In genomic region chr9:86682844-86683243, GRCm38 (mm10) we compare ENCODE assay signal across 14 mouse cellular contexts. TPM values are rescaled to one million over a fixed set of nuclear protein-coding genes. Genes with fewer than 3 reads are reported as not detected.
DNase-seq lines count a peak whose midpoint lies in the region; ATAC-seq lines count a peak whose summit lies in the region.
"Had no signal": no experiment of that assay in that cellular context is flagged by ENCODE, and none has a peak within 500 bp of the region (broad histone marks: within the 10 kb centered on the region; RNA-seq: fewer than 3 reads in every experiment).

No protein-coding gene starts in this region.

- no peak overlapping the region for H3K9ac ChIP-seq in heart, embryonic 13.5 days
- H3K9ac ChIP-seq in midbrain, embryonic 14.5 days (replicated peaks; ENCODE audit: low read length): no peak overlapping the region
- H3K9ac ChIP-seq: embryonic facial prominence, embryonic 12.5 days had no signal

- H3K27me3 ChIP-seq in heart, embryonic 13.5 days (replicated peaks): no peaks in the 10 kb centered on the region
- H3K27me3 ChIP-seq in midbrain, embryonic 14.5 days (ENCODE audit: control insufficient read depth, insufficient read depth, low read length): no peaks in the 10 kb centered on the region
- no peaks in the 10 kb centered on the region for H3K27me3 ChIP-seq in midbrain, embryonic 10.5 days (ENCODE audit: low read depth, poor library complexity, severe bottlenecking)
- H3K27me3 ChIP-seq: CH12.LX; embryonic facial prominence, embryonic 12.5 days; Patski had no signal

- H3K4me2 ChIP-seq in heart, embryonic 13.5 days: no peak overlapping the region
- H3K4me2 ChIP-seq in midbrain, embryonic 14.5 days (ENCODE audit: low read length): no peak overlapping the region
- H3K4me2 ChIP-seq: embryonic facial prominence, embryonic 12.5 days had no signal

- no peak for DNase-seq in heart, adult 9 months (ENCODE audit: low spot score in 2 of 2)
- peak; percentile 17 for DNase-seq in midbrain, embryonic 14.5 days
- DNase-seq in midbrain, embryonic 10.5 days (ENCODE audit: low spot score): no peak
- DNase-seq in forelimb bud, embryonic 11.5 days (ENCODE audit: low read depth, low spot score): peak; percentile 39
- DNase-seq in mesoderm, embryonic 11.5 days (ENCODE audit: low read depth, low spot score): peak; percentile 34
- no peak for DNase-seq in layer of hippocampus, postnatal 14 days (ENCODE audit: low spot score in 2 of 2)
- DNase-seq: cerebellum, adult 9-11 months; heart, adult 18-20 months; lung, adult 18-20 months; spleen, adult 18-20 months had no signal

- H3K27ac ChIP-seq in heart, embryonic 13.5 days (replicated peaks): 0 out of 2 replicates have a peak overlapping the region, but pooled peaks have one; percentile 5
- no peak overlapping the region for H3K27ac ChIP-seq in midbrain, embryonic 14.5 days (replicated peaks; ENCODE audit: low read depth, low read length)
- H3K27ac ChIP-seq in midbrain, embryonic 10.5 days (replicated peaks): no peak overlapping the region
- H3K27ac ChIP-seq: embryonic facial prominence, embryonic 12.5 days had no signal

- WGBS in heart, embryonic 13.5 days: 60% methylated on average over 6 of the region's 6 CpGs
- 55% methylated on average over 6 of the region's 6 CpGs for WGBS in midbrain, embryonic 14.5 days
- 82% methylated on average over 6 of the region's 6 CpGs for WGBS in midbrain, embryonic 10.5 days

- no peak overlapping the region for H3K4me3 ChIP-seq in heart, embryonic 13.5 days
- H3K4me3 ChIP-seq in midbrain, embryonic 14.5 days (replicated peaks; ENCODE audit: low read depth, low read length): no peak overlapping the region
- no peak overlapping the region for H3K4me3 ChIP-seq in midbrain, embryonic 10.5 days
- H3K4me3 ChIP-seq: embryonic facial prominence, embryonic 12.5 days had no signal

- H3K36me3 ChIP-seq in heart, embryonic 13.5 days: peaks cover 3% of the 10 kb centered on the region; the same call in 1 of the 2 replicates
- H3K36me3 ChIP-seq in midbrain, embryonic 14.5 days (ENCODE audit: control insufficient read depth, insufficient read depth, low read length): no peaks in the 10 kb centered on the region
- H3K36me3 ChIP-seq in midbrain, embryonic 10.5 days: no peaks in the 10 kb centered on the region
- H3K36me3 ChIP-seq: embryonic facial prominence, embryonic 12.5 days had no signal

- ATAC-seq in heart, embryonic 13.5 days (ENCODE audit: extremely low read depth, insufficient number of reproducible peaks, low FRiP score, low TSS enrichment): no peak
- ATAC-seq in midbrain, embryonic 14.5 days (ENCODE audit: low FRiP score, low TSS enrichment): no peak
- ATAC-seq: Patski had no signal

- no peaks in the 10 kb centered on the region for H3K9me3 ChIP-seq in heart, embryonic 13.5 days
- H3K9me3 ChIP-seq in midbrain, embryonic 14.5 days (ENCODE audit: control insufficient read depth, low read length): no peaks in the 10 kb centered on the region
- H3K9me3 ChIP-seq in midbrain, embryonic 10.5 days (replicated peaks): no peaks in the 10 kb centered on the region
- H3K9me3 ChIP-seq: embryonic facial prominence, embryonic 12.5 days had no signal

- H3K4me1 ChIP-seq in heart, embryonic 13.5 days: peaks cover 24% of the 10 kb centered on the region
- H3K4me1 ChIP-seq in midbrain, embryonic 14.5 days (ENCODE audit: control insufficient read depth, insufficient read depth, low read length): no peaks in the 10 kb centered on the region
- H3K4me1 ChIP-seq in midbrain, embryonic 10.5 days: peaks cover 7% of the 10 kb centered on the region

RNA-seq across cellular contexts. Expression of gene Me1, which starts 12.9 kb away (rescaled TPM):
- 32.2 and 32.6 TPM in 2 replicates for polyA plus RNA-seq in heart, embryonic 13.5 days (2015; fragmentation: Nextera tagmentation; extraction: Ambion mirVana)
- polyA plus RNA-seq in midbrain, embryonic 14.5 days (2014; fragmentation: Nextera tagmentation; extraction: Ambion mirVana): 31.1 and 36.4 TPM in 2 replicates
- polyA plus RNA-seq in midbrain, embryonic 10.5 days (2016; fragmentation: Nextera tagmentation; extraction: Ambion mirVana): 9.9 and 10.9 TPM in 2 replicates
- 10 to 100 TPM; 84.3 to 87.7 TPM for total RNA-seq in layer of hippocampus, postnatal 14 days (2021)

Comparison
In these comparisons a context has a peak if more than half of its experiments do, and no peak if none do; other contexts are left out.
1. DNase-seq: peak in midbrain, embryonic 14.5 days (single experiment), forelimb bud, embryonic 11.5 days (single experiment) and mesoderm, embryonic 11.5 days (single experiment); none in heart, adult 9 months (0 of 2), midbrain, embryonic 10.5 days (single experiment) and layer of hippocampus, postnatal 14 days (0 of 2).